In genomic region chrX:169862848-169863247, GRCm38 (mm10) we compare ENCODE assay signal across 8 mouse cellular contexts.
A peak's percentile ranks its signal among the peaks of the same experiment; 100 is the strongest.
DNase-seq lines count a peak whose midpoint lies in the region; ATAC-seq lines count a peak whose summit lies in the region.

No protein-coding gene starts in this region.

- H3K36me3 ChIP-seq in stomach, embryonic 16.5 days (ENCODE audit: control insufficient read depth, insufficient read depth, low read length) = no peaks in the 10 kb centered on the region

- H3K4me2 ChIP-seq in stomach, embryonic 16.5 days (ENCODE audit: low read depth, low read length) = no peak overlapping the region

- 50% methylated on average over 1 of the region's 1 CpGs for WGBS in stomach, embryonic 16.5 days

- ATAC-seq in stomach, embryonic 16.5 days (ENCODE audit: insufficient read depth, low FRiP score) = peak; percentile 68

- H3K9ac ChIP-seq in stomach, embryonic 16.5 days (ENCODE audit: low read length) = no peak overlapping the region

- no peaks in the 10 kb centered on the region for H3K4me1 ChIP-seq in stomach, embryonic 16.5 days (ENCODE audit: control insufficient read depth, insufficient read depth, low read length)

- DNase-seq in embryo, embryonic 10 days (ENCODE audit: low spot score) = peak; percentile 34
- DNase-seq in embryo, embryonic 9.5 days (ENCODE audit: extremely low spot score) = no peak
- DNase-seq in urinary bladder, postnatal 14 days (ENCODE audit: low spot score) = peak; percentile 52
- no peak for DNase-seq in urinary bladder, postnatal 36 days (ENCODE audit: low spot score in 2 of 2)
- peak; percentile 65 for DNase-seq in kidney, postnatal 14 days
- DNase-seq in right cerebral cortex, adult 2 months (ENCODE audit: low spot score in 2 of 2) = no peak
- DNase-seq in frontal cortex, postnatal 14 days (ENCODE audit: low spot score in 2 of 2) = no peak

- no peak overlapping the region for H3K4me3 ChIP-seq in stomach, embryonic 16.5 days (replicated peaks; ENCODE audit: low read length)

- H3K9me3 ChIP-seq in stomach, embryonic 16.5 days (replicated peaks; ENCODE audit: control insufficient read depth, low read length) = no peaks in the 10 kb centered on the region

- H3K27me3 ChIP-seq in stomach, embryonic 16.5 days (ENCODE audit: control insufficient read depth, insufficient read depth, low read length) = peaks cover 4% of the 10 kb centered on the region; the same call in 1 of the 2 replicates

- H3K27ac ChIP-seq in stomach, embryonic 16.5 days (ENCODE audit: low read length) = peak overlapping the region; percentile 1; the same call in 1 of the 2 replicates

Comparison
In these comparisons a context has a peak if more than half of its experiments do, and no peak if none do; other contexts are left out.
1. DNase-seq: peak in embryo, embryonic 10 days (single experiment), urinary bladder, postnatal 14 days (single experiment) and kidney, postnatal 14 days (single experiment); none in embryo, embryonic 9.5 days (single experiment), urinary bladder, postnatal 36 days (0 of 2), right cerebral cortex, adult 2 months (0 of 2) and frontal cortex, postnatal 14 days (0 of 2).